Mouse (Mus musculus) induced T-regulatory cell, adult 2 months (primary cell): ENCODE data around the gene Bcas3.

Source experiments
- DNase-seq: peaks from one replicate; pipeline ENCODE4 v3.0.0-alpha.2; 2012; ENCODE audit warnings: low read depth

Bcas3 gene

DNA sequence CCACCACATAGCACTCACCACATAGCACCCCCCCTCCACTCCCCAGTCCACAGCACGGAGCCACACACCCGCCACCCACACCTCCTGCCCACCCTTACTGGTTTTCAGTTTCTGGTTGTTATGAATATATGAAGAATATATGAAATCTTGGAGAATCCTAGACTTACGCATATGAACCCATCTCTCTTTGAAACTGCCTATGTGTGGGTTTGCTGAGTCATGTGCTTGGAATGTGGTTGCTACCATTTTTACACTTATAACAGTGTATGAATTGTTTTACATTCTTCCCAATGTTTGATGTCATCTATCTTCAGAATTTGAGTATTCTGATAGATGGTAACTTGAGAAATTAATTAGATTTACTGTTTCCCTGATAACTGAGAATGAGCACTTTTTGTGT, 26.1 kb downstream of the Bcas3 start:
- no peak for DNase-seq

DNA sequence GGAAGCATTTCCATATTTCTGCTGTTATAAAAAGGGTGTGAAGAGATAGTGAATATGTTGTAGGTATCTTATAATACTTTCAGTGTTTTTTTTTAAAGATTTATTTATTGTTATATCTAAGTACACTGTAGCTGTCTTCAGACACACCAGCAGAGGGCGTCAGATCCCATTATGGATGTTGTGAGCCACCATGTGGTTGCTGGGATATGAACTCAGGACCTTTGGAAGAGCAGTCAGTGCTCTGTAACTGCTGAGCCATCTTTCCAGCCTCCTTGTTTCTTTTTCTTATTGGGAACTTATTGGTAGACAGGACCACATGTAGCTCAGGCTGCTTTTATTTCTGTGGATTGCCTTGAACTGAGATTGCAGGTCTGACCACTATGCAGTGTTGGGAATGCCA, 27.1 kb downstream of the Bcas3 start:
- no peak for DNase-seq

DNA sequence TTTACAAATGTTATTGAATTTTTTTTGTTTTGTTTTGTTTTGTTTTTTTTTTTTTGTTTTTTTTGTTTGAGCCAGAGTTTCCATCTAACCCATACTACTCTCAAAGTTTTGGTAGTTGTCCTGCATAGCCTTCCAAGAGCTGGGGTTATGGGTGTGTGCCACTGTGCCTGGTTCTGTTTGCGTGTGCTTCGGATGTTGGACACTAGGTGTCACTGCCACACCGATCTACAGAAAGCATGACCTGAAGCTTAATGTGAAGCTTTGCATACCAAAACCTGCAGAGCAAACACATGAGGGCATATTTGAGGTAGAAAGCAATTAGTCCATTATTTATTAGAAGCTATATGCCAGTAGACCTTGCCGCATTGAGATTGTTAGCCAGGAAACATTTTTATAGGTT, 29.1 kb downstream of the Bcas3 start:
- DNase-seq: peak; percentile 77

DNA sequence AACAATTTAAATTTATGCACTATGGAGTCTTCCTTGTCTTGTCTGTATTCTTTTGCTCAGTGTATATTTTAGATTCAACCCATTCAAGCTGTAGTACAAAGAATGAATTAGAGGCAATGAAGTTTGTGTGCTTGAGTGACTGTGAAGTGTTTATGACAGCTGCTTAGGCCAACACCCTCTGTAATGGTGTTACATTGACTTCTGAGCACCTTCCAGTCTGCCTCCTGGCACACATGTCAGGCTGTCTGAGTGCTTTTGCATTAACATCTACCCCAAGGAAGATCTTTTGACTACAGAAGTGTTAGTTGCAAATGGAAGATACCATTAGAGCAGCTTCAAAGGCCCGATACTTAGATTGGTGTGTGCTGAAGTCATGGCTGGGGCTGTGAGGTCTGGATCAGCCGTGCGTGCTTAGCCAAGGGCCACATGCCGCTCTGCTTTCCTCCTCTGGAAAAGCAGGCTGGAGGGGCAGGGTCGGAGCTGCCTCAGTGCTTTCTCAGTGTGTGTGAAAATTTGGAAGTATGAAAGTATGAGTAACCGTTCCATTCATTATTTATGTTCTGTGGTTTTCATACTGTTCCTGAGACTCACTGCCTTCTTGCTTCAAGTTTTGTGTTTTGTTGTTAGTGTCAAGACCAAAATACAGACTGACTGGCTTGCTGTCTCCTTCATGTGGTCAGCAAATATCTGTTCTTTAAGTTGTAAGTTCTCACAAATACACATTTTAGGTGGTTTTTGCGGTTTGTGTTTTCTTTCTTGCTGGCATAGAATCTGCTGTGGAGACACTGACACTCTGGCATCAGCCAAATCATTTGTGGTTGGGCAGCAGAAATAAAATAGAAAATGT, 31.2 kb downstream of the Bcas3 start:
- DNase-seq: no peak

DNA sequence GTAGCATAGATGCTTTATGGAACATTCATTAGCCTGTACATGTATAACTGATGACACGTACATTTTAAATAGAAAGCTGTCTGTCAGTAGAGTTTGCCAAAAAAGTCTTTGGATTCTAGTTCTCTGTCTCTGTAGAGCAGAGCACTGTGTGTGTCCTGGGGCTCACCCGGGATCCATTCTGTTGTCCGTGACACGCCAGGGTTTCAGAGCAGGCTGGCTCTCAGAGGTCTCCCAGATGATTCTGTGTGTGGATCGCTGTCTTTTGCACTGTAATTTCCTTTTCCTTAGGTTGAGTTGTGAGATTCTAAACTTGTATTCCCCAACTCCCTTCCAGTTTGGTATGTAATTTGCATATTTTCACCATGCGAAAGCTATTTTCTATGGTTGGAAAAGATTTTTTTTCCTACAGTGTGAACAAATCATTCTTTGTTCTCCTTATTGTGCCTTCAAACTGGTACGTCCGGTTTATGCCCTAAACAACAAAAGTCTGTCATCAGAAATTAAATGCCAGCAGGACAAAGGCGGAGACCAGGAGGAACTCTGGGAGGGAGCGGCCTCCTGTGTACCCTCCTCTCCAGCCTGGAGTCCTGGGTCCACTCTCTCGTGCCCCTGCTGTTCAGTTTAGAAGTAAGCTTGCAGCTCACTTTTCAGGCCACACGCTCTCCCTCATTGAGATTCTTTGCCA, 39.4 kb downstream of the Bcas3 start:
- DNase-seq: no peak

DNA sequence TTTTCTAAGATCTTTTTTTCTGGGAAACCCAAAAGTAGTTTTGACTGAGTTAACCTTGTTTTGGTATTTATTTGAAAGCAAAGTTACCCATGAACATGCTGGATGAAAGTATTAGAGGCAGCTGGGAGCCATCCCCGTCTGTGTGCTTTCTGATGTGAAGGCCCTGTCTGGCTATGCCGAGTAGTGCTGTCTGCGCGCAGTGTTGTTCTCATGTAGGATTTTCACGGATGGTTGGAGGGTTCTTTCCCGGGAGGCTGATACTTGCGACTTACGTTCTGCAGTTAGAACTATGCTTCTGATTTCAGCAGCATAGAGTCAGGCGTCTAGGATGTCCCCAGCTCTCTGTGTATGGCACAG, 39.9 kb downstream of the Bcas3 start:
- DNase-seq: no peak

DNA sequence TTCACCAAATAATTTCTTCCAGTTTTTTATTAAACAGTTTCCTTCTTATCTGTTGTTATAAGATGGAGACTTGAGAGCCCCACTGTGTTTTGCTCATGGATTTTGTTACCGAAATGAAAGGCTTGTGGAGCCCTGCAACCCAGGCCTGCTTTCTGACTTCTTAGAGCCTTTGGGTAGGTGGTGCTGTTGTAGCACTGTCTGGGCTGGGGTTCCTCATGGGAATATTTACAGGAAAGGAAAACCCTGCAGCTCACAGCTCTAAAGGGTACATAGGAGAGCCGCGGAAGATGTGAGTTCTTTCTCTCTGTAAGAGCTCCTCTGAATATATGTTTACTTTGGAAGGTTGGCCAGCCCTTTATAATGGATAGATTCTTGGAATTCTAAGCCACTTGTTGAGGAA, 41.0 kb downstream of the Bcas3 start:
- DNase-seq: no peak

DNA sequence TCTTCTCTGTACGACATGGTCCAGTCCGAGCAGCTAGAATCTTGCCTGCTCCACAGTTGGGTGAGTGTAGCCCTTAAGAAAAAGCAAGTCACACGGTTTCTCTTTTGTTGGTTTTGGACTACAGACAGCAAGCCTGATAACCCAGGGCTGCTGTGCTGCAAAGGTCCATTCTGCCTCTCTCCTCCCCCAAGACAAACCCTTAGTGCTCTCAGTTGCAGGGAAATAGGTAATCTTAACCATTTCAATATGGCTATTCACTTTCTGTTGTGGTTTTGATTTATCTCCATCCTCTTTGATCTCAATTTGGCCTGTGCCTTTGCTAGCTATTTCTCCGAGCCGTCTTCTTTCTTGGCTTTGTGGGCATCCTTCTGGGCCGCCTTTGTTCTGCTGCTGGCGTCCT, 42.4 kb downstream of the Bcas3 start:
- DNase-seq: no peak

DNA sequence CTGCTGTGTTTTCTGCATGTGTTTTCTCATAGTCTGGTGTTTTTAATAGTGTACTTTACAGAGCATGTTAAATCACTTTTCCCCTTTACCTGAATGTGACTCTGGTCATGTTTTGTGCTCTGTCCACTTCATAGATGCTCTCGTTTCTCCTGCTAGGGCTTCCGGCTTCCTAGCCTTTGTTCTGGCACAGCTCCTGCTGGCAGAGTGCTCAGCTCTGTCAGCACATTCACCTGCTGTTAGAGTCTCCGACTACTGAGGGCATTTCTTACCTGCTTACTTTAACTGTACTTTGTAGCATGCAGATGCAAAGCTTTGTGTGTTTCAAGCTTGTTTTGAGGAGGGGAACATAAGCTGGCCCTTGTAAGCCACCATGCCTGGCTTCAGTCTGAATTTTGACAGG, 53.6 kb downstream of the Bcas3 start:
- DNase-seq: no peak

DNA sequence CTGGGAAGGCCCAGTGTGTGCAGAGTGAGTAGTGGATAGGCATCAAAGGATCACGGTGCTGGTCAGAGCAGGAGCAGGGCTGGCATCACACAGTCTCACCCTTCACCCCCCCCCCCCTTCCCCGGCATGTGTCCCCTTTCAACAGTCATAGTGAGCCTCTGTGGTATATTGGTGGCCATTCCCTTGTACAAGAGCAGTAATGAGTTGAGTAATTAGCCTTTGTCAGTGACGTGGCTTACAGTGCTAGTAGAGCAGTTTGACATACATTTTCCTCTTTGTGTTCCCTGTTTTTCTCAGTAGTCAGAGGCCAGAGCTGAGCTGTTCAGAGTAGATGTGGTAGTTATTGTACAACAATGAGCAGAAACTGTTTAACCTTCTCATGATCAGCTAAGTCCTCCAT, 54.7 kb downstream of the Bcas3 start:
- DNase-seq: peak; percentile 64

DNA sequence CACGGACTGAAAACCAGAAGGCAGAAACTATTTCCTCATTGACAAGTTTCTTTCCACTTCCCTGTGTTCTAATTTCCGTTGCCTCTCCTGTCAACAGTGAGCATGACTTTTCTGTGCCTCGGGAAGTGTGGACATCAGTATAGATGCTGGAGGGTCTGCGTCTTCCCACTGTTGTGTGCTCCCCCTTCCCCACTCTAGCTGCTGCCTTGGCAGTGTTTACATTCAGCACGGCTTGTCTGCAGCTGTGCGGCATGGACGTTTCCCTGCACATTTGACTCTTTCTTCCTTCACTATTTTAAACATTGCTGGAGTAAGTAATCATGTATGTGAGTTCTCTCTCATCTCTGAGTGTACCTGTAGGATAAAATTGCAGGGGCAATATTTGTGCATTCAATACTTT, 59.4 kb downstream of the Bcas3 start:
- no peak for DNase-seq

DNA sequence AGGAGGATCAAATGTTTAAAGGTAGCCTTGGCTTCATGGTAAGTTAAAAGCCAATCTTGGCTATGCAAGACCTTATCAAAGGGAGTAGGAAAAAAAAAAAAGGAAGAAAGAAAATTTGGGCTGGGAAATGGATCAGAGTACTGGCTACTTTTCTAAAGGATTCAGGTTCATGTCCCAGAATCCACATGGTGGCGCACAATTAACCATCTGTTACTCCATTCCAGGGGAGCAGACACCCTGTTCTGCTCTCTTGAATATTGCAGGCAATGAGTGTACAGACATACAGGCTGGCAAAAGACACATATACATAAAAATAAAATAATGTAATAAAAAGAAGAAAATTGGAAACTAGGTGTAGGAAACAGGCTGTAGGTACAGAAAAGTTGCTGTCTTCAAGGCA, 61.5 kb downstream of the Bcas3 start:
- DNase-seq: no peak

DNA sequence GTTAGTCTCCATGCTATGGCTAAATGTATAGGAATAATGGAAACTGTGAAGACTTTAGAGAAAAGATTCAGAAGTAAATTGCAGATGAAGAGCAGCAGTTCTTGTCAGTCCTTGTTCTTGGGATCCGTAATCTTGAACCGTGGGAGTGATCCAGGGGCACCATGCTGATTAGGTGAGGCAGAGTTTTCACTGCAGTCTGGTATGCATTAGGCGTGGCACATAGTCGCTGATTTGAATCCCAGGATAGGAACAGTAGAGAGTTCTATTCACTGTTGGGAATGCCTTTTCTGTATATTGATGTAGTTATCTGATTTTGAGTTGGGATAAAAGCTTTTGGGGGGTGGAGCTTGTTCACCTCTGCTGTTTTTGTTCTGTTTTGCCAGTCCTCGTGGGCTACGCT, 74.4 kb downstream of the Bcas3 start:
- DNase-seq: no peak

DNA sequence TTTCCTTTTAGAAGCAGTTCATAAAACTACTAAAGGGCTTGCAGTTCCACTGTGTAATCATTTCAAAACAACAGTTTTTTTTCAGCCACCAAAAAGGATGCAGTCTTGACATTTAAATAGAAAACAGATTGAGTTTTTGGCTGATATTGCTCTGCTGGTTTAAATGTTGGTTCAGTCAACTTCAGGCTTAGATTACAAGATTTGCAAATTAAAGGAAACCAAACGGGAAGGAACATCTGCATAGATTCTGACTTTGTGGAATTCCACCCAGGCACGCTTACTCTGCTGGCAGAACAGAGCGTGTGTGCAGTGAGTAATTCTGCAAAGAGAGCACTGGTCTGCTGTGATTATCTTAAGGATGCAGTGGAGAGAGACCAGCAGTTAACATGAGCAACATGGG, 75.3 kb downstream of the Bcas3 start:
- no peak for DNase-seq

DNA sequence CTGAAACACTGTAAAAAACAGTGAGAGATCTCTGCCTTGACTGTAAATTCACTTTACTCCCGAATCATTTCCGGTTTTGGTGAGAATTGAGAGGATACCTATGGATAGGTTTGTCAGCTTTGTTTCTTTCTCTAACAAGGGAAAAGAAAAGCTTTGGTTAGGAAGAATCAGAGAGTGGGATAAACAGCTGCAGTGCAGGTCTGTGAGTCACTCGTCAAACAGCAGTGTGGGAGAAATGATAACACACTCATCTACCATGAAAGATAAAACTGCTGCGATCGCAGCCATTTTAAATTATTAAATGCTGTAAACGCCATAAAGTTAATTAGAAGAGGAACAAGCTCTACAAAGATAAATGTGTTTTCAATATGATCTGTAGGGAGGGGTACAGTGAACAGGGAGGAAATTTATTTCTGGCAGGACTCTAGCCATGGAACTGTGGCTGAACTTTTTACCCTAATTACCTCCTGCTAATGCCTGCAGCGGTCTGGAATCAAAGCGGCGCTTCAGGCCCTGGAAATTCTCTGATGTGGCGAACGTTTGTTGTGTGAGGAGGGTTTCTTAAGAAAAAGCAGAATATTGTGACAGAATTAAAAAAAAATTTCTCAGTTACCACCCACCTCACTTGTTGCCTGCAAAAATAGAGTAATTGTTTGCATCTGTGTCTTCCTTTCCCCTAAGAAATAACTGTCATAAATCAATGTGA, 77.9 kb downstream of the Bcas3 start:
- DNase-seq: no peak

DNA sequence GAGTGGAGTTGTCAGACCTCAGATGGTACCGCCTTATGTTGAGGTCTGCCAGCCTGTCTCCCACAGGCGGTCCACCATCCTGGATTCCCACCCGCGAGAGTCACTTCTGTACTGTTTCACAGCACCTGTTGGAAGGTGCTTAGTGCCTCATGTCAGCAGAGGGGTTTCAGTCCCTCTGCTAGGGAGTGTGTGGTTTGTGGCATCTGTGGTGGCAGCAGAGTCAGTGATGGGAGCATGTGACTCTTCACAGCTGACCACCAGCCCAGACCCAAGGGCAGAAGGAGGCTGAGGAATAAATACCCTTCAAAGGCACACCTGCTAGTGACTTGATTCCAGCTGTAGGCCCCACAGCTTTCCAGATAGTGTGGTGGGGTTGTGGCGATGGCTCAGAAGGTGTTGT, 94.4 kb downstream of the Bcas3 start:
- no peak for DNase-seq

DNA sequence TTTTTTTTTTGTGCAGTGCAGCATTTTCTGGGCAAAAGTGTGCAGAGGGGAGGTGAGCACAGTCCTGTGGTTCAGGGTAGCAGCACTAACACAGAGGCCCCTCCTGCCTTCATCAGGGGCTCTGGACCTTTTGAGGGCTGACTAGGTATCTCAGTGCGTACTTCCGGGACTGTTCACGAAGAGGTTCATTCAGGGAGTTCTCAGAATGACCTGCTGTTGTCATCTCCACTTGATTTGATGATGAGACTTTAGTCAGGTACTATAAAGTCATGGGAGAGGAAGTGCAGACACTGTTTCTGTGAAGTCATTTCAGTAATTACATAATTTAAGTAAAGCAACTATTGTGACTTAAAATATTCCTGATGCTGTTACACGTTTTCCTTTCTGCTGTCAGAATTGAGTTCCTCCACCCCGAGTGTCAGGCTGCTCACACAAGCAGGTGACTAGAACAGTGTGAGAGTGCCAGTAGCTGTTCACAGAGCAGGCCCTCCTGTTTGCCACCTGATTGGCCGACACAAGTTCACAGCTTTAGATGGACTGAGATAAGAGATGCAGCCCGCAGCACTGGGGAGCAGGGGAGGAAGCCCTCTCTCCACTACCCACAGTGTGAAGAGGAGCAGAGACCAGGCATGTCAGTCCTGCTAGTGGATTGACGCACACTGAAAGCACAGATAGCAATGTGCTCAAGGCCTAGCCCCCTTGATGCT, 100.8 kb downstream of the Bcas3 start:
- peak; percentile 63 for DNase-seq

DNA sequence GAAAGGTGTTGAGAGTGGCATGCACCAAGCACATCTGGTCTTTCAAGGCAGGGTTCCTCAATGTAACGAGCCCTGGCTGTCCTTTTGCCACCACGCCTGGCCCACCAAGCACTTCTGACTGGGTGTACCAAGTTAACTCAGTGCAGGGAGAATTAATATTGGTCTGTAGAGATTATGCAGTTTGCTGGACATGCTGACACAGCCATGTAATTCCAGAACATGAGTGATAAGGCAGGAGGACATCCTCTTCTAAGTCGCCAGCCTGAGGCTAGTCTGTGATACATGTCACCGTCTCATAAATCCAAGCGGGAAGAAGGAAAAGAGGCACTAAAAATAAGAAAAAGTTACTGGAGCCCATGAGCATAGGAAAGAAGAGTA, 101.3 kb downstream of the Bcas3 start:
- no peak for DNase-seq

DNA sequence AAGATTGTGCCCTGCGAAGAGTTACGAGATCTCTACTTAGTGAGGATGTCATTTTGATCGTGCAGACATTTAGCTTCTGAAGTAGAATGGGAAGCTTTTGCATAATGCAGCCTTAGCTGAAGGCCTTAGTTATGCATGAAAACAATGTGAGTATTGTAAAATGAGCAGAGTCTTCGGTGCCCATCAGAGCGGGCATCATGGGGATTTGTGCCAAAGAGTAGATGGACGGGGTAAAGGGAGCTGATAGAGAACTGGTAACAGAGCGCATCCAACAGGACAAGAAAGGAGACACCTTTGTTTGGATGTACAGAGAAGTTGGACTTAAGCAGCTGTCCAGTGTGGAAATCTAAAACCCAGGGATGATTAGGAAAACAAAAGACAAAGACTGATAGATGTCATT, 108.6 kb downstream of the Bcas3 start:
- DNase-seq: no peak

DNA sequence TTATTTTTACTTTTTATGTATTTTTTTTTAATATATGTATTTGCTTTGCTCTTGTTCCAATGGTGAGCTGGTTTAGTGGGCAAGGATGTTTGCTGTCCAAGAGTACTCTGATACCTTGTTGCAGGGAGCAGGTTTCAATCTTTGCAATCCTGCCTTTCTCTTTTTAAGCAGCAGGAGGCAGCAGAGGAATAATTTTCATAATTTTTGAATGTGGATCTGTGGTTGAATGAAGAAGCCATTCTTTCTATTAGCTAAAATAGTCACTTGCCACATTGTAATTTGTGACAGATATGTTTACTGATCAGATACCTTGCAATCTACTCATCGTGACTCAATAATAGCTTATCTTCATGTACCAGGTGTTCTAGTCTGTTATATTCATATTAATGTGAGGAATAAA, 116.6 kb downstream of the Bcas3 start:
- peak; percentile 68 for DNase-seq

DNA sequence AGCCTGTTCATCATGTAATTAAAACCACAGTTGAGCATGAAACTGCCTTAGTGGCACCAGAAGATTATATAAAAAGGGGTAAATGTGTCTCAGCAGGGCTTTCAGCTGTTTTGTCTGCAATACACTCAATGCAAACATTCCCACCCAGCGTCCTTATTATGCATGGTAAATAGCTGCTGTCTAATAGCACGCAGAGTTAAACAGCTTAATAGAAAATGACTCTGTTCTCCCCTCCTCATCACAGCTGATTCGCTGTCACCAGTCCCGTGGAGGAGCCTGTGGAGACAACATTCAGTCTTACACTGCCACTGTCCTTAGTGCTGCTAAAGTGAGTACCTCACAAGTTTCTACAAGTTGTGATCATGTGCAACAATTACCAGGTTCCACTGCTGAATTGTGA, 117.5 kb downstream of the Bcas3 start:
- DNase-seq: no peak

DNA sequence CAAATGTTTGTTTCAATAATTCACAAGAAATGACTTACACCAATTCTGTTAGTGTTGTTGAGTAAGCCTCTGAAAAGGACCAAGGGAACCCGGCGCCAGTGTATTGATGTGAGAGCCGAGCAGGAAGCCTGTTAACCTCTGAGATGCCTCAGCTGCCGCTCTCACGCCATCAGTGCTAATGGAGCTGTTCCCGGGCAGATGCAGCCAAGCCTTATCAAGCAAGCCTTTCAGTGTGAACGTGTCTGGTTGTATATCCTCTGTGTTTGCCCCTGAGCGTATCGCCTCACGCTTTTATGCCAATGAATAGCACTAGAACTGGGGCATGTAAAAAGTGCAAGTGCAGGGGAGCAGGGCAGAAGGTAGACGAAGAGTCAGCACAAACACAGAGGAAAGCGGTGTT, 121.4 kb downstream of the Bcas3 start:
- DNase-seq: no peak
